Mouse (Mus musculus) R1 (cell line): ENCODE measurements around the gene Heatr6.

Source experiments
- DNase-seq: peaks from one replicate; pipeline ENCODE4 v3.0.0-alpha.2; 2018; ENCODE audit warnings: low read depth, low spot score

Gene Heatr6

DNA sequence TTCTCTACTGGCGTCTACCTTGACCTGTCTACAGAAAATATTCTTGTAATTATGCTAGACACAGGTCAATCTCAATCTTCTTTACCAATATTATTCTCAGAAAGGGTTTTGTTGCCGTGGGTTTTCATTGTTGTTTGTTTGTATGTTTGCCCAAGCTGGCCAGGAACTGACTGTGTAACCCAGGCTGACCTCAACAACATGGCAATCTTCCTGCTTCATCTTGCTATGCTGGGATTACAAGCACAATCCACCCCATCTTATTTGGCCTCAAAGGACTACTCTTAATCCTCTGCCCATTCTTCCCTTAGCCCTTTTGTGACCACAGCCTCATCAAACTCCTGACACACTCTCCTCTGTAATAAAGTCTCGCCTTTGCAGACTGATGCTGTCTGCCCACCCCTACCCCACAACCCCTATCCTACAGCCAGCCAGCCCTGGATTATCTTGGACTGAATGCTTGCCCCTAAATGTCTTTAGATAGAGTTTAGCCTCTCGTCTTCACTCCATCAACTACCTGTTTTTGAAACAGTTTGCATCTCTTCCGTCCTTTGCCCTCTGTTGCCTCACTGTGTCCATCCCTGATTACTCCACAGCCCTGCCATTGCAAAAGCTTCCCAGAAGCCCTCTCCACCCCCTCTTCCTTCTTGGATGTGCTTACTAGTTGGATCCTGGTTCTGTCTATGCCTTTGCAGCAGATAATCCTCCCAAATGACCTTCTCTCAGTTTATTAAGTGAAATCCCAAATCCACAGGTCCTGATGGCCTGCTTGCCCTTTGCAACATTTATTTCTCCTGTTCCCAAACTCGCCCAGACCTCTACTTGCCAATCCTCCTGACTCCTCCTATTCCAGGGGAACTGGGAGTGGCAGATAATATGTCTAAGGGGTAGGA lies 5.9 kb upstream of the Heatr6 start:
- no peak for DNase-seq

DNA sequence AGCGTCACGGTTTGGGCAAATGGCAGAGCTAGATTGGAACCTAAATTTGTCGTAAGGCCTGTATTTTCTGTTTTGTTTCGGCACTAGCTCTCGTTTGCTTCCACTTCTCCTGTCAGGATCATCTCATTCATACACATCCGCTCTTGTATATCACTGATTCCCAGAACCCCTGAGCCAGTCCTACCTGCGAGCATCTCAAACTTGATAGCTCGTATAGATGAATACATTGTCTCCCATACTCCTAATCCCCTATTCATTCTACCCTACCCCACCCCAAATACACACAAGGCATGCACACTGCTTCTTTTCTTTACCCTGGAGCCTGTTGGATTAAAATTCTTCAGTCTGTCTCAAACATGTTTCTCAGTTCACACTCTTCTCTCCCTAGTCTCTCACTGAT lies 731 bp downstream of the Heatr6 start:
- no peak for DNase-seq

DNA sequence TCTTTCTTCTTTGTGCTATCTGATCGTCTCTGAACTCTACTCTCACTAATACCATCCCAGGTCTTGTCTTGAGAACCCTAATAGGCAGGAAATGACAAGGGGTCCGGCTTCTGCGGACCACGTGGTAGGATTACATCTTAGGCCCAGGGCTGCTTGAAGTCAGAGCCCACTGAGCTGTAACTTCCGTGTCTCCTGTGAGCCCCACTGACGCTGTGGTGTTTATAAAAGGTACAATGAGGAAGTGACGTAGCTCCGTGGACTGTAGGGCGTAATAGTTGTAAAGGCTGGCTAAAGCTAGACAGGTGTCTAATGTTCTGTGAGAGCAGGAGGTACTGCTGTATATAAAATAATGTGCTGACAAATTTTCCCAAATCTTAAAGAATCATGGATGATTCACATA lies 13.8 kb downstream of the Heatr6 start:
- no peak for DNase-seq

DNA sequence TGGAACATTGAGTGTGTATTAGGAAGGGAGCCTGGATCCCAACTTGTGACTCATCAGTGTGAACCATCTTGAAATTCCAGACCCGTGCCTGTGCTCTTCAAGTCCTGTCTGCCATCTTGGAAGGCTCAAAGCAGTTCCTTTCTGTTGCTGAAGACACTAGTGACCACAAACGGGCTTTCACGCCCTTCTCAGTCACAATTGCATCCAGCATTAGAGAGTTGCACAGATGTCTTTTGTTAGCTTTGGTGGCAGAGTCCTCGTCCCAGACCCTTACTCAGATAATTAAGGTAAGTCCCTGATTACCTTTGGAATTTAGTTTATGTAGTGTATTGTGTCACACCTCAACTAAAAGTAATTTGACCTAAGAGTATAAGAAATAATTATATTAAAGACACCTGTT lies 15.5 kb downstream of the Heatr6 start:
- no peak for DNase-seq

DNA sequence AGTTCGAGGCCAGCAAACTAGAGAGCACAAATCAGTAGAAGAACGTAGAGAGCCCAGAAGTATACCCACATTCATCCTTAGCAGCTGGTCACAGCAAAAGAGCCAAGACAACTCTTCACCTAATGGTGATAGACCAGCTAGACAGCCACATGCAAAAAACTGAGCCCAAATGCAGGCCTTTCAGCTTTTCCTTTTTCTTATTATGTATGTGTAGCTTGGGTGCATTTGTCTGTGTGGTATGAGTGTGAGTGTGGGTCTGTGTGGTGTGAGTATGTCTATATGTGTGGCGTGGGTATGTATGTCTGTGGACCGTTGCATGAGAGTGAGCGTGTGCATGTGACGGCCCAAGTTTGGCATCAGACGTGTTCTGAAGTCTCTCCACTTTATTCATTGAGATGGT lies 17.5 kb downstream of the Heatr6 start:
- no peak for DNase-seq

DNA sequence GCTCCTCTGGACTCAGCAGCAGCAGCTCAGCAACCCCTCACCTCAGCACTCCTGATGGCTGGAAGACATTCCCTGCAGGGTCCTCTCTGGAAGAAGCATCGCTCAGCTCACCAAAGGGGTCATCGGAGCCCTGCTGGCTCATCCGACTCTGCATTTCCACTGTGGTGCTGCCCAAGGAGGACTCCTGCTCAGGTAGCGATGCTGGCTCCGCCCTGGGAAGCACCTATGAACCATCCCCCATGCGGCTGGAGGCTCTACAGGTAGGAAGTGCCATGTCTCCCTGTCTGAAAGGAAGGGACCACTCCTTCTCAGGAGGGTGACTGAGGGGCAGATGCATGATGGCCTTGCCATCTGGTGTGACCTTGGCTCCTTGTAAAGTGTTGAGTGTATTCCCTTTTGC lies 18.8 kb downstream of the Heatr6 start:
- no peak for DNase-seq

DNA sequence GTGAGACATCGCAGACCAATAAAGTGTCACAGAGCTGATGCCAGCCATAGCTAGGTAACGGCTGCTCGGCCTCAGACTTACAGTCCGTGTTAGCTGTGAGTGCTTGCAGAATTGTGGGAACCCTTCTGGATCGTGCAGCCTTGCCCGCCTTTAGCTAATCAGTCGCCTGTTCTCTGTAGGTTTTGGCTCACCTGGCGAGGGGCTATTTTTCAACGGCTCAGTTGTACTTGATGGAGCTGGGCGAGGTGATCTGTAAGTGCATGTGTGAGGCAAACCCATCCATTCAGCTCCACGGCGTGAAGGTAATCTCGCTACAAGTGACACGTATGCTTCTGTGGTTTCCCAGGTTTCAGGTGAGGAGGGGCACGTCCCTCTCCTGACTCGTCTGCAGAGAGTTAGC lies 20.2 kb downstream of the Heatr6 start:
- DNase-seq = no peak

DNA sequence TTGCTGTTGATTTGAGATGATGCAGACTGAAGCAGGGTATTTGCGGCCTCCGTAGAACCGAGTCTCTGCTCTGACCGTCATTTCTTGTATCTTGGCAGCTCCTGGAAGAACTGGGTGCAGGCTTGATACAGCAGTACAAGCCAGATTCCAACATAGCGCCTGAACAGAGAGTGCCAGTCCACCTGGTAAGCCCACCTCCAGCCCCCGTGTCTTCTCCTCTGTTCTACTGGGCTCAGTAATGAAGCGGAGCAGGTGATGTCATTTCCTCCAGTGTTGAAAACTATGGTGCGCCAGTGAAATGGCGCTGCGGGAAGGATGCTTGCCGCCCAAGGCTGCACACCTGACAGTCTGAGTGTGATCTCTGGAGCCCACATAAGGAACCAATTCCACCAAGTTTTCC lies 20.8 kb downstream of the Heatr6 start:
- no peak for DNase-seq

DNA sequence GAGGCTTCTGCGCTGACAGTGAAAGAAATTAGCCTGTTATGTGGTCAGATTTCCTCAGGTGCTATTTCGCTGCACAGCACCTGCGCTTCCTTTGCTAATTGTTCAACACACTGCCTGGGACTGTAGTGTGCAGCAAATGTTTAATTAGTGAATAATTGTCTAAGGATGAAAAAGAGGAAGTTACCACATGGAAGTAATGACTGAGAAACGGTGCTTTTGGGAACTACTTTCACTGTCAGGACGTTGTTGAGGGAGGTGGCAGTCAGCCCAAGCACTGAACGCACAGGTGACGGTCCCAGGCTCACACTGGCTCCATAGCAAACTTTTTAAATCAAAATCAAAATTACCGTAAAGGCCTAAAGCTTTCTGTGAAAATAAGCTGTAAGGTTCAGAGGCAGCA lies 23.3 kb downstream of the Heatr6 start:
- no peak for DNase-seq

DNA sequence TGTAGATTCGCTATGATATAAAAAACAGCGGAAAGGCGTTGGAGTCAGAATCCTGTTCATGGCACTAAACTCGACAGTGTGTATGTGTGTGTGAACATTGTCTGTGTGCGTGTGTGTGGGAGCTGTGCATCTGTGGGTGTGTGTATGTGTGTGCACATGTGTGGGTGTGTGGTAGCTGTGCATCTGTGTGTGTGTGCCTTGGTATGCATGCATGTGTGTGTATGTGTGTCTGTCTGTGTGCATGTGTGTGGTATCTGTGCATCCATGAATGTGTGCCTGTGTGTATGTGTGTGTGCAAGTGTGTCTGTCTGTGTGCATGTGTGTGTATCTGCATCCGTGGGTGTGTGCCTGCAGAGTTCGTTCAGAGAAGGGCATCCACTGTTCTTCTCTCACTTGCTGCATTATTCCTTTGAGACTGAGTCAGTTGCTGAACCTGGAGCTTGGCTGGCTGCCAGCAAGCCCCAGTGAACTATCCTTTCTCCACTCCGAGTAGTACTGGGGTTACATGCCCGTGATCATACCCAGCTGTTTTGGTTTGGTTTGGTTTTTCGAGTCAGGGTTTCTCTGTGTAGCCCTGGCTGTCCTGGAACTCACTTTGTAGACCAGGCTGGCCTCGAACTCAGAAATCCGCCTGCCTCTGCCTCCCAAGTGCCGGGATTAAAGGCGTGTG lies 30.6 kb downstream of the Heatr6 start:
- DNase-seq = no peak

DNA sequence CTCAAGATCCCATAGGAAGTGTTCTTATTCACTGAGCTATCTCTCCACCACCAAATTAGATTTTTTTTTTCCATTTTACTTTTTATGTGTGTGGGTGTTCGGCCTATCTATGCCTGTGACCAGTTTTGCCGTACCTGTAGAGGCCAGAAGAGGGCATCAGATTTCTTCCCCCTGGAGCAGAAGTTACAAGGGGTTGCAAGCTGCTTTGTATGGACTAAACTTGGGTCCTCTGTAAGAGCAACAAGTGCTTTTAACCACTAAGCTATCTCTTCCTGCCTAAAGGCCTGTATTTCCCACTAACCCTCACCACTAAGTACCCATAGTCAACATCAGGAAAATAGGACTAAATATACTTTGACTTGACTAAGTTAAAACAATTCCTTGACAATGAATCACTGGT lies 31.2 kb downstream of the Heatr6 start:
- peak; percentile 67 for DNase-seq

DNA sequence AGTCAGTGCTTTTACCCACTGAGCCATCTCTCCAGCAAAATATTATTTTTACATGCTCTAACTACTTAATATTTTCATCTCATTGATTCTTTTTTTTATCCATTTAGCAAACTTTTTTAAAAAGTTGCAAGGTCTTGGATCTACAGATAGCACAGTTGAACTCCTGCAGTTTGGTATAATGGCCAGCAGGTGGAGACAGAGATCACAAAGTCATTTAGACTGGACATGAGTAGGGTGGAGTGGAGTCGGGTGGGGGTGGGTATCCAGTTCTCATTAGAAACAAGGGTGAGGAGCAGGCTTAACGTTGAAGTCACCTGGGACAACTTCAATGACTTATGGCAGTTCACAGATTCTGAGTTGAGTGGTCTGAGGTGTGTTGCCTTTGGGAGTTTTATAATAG lies 31.9 kb downstream of the Heatr6 start:
- DNase-seq = peak; percentile 86

DNA sequence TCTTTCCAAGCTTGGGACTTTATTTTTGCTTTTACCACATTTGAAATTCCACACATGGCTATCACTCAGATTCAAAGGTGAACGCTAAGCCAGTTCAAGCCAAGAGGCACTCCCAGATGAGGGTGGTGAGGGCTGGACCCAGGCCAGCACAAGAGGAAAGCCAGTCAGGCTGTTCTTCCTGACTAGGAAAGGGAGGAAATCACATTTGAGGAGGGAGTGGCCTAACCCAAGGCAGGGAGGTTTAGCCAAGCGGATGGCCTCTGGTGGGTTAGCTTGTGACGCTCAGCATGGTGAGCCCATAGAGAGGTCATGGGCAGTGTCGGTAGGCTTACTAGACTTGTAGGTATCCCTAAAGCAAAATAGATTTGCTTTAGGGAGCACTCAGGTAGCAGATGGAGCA lies 33.3 kb downstream of the Heatr6 start:
- DNase-seq = no peak

DNA sequence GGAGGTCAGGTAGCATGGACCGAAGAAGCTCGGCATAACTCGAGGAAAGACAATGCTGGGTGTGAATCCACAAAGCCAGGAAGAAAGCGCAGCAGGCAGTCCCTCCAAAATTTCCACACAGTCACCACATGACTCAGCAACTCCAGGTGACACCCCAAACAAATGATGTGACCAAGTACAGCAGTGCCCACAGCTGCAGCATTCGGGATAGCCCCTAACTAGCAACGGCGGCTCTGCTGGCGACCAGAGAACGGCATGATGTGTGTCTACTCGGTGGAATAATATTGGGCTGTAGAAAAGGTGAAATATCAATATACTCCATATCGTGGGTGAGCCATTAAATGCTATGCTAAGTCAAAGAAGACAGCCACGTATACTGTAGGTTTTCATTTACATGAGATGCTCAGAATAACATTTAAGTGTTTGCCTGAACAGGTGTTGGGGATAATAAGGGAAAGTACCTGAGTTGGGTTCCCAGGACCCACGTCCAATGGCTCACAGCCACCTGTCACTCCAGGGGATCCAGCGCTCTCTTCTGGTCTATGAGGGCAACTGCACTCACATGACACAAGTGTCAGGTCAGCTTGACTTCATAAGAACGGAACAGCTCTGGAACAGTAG lies 34.0 kb downstream of the Heatr6 start:
- peak; percentile 80 for DNase-seq

DNA sequence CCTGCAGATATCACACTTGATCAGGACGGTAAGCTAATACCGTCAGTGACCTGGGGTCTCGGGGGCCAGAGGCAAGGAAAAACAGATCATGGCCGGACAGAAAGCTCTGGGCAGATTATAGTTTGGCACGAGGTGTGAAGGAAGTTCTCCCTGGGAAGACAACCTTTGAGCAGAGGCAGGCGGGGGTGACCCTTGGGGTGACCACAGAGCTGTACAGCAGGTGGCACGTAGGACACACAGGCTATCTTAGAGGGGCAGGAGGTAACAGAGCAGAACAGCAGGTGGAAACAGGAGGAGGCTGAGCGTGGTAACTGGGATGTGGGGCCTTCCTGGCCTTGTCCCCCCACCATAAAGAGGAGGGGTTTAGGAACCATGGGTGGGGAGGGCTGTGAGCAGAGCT lies 34.8 kb downstream of the Heatr6 start:
- DNase-seq = no peak

DNA sequence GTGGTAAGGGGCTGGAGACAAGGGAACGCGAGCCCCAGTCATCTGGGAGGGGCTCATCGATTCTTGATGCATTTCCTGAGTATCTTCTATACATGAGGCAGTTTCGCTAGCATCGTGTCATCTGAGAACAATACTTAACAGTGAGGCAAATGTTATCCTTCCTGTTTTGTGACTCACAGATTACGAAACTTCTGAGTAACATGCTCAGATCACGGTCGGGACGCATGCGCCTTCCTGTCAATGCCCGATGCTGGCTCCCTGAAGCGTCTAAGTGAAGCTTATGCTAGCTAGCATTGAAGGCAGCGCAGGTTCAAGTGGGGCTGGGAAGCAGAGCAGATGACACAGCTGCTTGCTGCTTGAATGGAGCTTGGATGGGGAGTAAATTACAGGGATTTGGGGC lies 35.8 kb downstream of the Heatr6 start:
- peak; percentile 38 for DNase-seq

DNA sequence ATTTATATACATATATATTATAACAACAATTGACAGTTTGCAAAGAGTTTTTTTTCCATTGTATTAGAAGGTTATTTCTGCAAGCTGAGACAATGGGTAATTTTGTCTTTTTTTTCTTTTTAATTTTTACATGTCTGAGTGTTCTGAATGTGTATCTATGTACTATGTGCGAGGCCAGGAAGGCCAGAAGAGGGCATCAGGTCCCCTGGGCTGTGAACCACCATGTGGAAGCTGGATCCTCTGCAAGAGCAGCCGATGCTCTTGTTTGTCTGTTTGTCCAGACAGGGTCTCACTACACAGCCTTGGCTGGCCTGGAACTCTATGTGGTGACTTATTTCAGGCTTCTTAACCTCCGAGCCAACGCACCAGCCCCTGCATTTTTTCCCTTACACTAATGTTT lies 37.6 kb downstream of the Heatr6 start:
- DNase-seq = no peak

DNA sequence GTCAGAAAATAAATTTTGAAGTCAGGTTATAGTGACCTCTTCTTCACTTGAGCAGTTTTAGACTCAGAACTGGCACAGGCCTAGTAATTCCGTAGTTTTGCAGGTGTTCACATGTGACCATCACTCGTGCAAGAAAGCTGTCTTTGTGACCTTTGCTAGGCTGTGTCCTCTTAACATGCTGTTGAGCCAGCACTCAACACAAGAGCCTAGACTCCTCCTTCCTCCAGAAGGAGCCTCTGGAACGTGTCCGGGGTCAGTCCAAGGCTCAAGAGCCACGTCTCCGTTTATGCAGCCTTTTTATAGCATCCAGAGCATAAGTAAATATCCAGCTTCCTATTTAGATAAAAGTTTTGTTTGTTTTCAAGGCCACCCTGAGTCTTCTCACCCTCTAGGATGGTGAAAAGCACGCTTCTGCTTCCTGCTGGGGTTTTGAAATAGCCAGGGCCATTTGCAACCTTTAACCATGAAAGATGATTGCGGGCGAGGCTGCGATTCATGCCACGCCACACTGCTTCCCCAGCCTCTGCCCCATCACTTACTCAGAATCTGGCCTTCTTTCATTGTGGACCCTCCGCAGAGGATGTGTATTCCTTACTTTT lies 38.9 kb downstream of the Heatr6 start:
- no peak for DNase-seq

DNA sequence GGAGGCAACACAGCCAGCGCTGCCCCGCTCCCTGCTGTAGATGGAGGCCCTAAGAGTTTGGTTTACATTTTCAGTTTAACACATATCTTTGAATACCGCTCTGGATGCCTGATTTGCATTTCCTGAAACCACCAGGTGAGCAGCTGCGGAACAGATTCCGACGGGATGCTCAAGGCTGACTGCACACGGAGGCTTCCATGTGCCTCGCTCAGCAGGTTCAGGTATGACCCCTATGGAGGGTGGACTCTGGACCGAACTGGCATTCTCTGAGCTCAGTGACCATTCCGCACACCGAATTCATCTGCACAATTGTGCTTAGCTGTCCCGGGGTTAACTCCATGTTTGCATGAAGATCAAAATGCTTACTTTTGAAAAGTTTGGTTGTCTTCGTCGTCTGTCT lies 39.8 kb downstream of the Heatr6 start:
- no peak for DNase-seq

DNA sequence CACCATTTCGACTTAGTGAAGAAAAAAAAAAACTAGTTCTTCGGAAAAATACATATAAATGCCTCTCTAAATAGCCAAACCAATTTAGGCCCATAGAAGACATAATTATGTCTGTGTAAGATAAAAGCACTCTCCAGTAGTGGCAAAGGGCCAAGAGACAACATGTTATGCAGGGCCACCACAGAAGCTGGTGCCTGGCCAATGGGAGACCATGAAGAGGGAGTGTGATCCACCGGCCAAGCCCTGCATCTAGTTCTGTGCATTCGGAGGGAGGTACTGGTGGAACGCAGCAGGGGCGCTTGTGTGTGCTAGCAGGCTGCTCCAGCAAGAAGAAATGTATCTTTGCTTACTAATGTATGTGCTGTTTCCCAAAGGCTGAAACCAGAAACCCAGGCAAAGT lies 42.6 kb downstream of the Heatr6 start:
- no peak for DNase-seq

DNA sequence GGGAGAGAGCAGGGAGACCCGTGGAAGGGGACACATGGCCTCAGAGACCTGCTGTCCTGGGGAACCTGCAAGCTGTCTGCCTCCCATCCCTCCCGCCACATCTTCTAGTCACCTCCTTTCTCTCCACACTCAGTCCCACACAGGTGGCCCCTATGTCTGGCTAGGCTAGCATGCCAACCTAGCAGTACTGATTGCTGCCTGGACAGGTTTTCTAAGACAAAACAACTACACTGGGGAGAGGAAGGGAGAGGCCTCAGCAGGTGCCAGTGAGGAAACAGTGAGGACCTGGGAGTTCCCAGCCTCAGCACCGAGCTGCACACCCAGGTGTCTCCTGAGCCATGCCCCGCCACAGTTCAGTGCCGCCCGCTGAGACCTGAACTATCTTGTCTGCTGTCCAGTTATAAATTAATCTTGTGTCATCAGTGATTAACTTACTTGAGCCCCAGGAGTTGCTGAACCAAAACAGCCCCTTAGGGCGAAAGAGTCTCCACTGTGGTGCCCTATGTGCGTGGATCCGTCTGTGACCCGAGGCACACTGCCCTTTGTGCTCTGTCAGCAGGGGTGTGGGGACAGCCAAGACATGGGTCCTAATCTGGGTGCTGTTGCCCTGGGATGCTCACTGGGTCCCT lies 43.6 kb downstream of the Heatr6 start:
- no peak for DNase-seq

DNA sequence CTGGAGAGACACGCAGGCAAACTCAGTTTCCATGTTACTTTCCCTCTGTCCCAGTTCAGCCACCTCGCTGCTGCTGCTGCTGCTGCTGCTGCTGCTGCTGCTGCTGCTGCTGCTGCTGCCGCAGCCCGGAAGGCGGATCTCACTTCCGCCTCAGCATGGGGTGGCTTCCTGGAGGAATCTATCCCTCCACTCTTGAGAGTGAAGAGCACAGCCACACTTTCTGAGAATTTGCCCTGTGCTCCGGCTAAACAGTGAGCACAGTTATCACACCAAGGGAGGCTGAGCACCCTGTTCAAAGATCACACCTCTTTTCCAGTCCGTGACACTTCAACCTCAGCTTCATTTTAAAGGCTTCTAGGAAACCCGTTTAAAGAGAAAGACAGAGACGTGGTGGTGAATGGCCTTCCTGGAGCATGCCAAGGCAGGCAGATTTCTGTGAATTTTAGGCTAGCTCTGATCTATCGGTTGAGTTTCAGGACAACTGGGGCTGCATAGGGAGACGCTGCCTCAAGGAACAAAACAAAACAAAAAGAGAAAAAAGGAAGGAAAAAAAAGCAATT lies 46.5 kb downstream of the Heatr6 start:
- peak; percentile 71 for DNase-seq
